Mouse (Mus musculus) adrenal gland, adult 18-20 months (tissue): Measurements from ENCODE around the gene Pak6. TPM values are rescaled to one million over a fixed set of nuclear protein-coding genes. Genes with fewer than 3 reads are reported as not detected.

Experiments used
- DNase-seq, 2 experiments: peaks; one replicate each; pipeline ENCODE4 v3.0.0; 2021 to 2022; ENCODE audit warnings: low spot score in 2 of 2
- total RNA-seq, 2 experiments: library from RNA; stranded (reverse); gene quantifications; 1 replicate in 1 of 2; 2 replicates in 1 of 2; pipeline ENCODE4 v1.2.3; 2021

Gene Pak6
- total RNA-seq, 2 experiments from 2014 or later = 11.5 to 19.4 TPM

DNA sequence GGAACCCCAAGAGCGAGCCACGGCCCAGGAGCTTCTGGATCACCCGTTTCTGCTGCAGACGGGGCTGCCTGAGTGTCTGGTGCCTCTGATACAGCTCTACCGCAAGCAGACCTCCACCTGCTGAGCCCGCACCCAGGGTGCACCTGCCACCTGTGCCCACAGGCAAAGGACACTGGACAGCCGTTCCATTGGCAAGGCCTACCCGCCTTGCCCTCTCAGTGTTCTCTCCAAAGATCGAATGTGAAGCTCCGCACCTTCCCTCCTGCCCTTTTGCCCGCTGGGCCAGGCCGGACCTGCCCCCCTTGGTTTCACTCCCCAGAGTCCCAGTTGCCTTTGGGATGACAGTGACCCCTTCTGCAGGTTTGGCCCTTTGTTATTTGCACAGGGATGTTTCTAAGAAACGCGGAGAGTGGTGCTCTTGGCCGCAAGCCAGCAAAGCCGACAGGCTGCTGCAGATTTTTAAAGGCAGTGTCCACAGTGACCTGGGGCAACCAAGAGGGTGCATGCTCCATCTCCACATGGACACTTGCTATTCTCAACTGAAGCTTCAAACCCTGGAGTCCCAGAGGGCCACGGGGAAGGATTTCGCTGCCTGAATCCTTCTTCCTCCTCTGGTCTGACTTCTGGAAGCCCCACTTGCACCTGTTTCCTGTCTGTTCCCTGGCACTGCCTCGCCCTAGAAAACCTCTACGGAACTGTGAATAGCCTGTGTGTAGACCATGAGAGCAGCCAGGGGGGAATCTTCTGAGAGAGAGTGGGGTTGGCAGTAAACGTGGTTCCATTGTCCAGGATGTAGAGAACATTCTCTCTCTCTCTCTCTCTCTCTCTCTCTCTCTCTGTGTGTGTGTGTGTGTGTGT lies 33.6 kb downstream of the Pak6 start:
- no peak for DNase-seq

DNA sequence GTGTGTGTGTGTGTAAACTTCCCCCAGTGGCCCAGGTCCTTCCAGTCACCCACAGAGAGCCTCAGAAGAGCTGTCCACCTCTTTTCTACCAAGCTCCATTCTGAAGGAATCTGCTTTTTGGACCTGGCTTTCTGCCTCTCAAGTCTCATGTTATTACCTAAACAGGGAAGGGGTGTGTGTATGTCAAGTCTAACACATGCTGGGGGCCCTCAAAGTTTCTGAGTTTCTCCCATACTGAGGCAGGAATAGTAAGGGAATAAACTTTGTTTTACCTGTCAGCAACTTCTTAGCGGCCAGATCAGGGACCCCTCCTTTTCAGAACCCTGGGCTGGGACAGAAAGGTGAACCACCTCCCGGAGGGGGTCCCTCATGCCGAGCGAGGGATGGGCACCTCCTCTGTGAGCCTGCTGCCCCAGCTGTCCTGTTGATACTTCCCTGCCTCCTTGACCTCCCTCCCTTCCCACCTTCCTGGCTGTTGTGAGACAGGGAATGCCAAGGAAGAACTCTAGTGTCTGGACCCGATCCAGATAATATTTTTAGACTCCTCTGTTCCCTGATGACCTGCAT lies 34.3 kb downstream of the Pak6 start:
- DNase-seq = no peak

DNA sequence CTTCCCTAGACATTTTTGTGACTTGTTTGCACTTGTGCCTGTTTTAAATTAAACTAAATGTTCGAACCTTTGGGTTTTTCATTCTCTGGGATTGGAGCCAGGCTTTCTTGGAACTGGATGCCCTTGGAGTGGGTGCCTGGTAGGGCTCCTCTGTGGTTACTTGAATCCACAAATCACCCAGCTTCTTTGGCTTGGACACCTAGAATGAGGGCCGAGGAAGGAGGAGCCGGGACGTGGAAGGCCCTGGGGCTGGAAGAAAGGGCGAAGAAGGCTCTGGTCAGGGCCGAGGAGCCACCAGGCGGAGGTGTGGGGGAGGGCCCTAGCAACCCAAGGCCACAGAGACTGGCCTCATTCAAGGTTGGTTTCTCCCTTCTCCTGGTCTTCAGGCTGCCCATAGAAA lies 34.9 kb downstream of the Pak6 start:
- DNase-seq = no peak

DNA sequence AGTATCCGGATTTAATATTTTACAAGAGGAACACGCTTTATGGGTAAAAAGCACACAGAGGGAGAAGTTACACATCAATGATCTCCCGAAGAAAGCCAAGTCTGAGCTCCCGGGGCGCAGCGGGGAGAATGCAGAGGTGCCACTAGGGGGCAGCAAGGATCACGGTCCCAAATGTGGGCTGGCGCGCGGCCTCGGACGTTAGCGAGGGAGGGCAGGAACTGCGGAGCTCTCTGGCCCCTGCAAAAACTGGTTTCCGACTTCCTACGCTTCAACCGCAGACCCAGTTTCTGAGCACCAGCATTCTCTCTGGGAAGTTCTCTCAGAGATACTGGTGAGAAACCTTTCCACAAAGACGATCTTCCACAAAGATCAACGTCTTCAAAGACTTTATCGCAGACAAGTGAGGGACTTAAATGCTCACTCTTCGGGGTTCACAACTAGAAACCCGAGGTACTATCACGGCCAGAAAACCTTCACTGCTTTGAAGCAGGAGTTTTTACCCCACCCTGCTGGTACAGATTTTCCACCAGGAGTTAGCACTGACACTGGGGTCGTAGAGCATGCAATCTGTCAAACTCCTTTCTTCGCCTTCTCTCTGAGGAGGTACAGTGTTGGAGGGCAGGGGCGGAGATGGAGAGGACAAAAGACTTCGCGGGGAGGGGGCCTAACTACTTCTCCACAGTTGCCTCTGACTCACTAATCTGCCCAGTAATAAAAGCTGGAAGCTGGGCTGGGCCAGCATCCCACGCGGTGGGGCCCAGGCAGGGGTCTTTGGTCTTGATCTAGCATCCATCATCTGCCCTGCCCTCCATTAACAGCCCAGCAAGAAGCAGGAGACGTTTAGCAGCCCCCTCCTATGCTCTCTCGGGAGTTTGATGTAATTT lies 37.3 kb downstream of the Pak6 start:
- DNase-seq = peak; percentile 87 to 88

DNA sequence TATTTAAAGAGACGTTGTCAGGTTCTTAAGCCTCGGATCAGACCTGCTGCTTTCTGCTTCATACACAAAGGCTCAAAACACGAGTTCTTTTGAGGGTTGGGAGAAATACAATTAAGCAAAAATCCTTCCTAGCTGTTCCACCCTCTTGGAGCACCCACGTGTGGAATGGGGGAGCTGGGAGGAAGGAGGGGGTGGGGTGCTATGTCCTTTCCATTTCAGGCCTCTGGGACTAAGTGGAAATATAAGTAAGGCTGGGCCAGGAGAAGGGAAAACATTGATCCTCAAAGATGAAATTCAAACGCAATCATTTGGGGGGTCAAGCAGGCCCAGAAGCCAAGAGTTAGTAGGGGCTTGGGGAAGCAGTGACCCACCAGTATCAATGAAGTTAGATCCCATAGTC lies 38.1 kb downstream of the Pak6 start:
- DNase-seq = no peak

DNA sequence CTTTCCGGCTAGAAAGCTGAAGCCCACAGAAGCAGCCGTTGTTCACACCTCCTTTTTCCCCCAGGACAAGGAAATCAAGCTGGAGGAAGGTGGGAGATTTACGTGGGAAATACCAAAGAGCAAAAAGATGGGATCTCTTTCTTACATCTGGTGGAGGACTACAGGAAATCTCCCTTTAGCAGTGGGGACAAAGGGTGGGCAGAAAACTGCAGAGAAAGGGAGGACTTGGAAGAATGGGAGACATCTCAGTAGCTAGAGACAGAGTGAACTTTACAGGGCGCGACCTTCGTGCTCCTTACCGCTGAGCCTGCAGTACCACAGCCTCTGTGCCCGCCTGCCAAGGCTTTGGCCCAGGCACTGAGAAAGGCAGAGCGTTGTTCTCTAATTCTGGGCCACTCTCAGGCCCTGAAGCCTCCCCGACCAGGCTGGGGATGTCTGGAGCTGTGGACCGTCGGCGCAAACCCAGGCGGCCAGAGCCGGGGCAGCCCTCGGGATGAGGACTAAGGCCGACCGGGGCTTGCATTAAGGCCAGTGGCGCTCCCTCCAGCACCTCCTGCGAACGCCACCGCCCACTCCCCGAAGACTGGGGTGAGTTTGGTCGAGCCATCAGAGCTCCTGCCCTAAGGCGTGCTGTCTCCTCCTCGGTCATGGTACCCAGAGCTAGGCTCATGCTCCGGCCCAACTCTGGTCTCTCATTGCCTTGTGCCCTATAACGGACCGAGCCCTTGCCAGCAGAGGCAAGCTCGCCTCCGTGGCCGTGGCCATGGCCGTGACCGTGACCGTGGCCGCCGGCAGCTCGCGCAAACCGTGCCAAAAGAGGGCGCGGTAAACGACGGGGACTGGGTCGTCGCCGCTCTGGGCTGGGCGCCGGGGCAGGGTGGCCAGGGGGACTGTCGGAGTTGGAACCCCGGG lies 39.1 kb downstream of the Pak6 start:
- DNase-seq = no peak

DNA sequence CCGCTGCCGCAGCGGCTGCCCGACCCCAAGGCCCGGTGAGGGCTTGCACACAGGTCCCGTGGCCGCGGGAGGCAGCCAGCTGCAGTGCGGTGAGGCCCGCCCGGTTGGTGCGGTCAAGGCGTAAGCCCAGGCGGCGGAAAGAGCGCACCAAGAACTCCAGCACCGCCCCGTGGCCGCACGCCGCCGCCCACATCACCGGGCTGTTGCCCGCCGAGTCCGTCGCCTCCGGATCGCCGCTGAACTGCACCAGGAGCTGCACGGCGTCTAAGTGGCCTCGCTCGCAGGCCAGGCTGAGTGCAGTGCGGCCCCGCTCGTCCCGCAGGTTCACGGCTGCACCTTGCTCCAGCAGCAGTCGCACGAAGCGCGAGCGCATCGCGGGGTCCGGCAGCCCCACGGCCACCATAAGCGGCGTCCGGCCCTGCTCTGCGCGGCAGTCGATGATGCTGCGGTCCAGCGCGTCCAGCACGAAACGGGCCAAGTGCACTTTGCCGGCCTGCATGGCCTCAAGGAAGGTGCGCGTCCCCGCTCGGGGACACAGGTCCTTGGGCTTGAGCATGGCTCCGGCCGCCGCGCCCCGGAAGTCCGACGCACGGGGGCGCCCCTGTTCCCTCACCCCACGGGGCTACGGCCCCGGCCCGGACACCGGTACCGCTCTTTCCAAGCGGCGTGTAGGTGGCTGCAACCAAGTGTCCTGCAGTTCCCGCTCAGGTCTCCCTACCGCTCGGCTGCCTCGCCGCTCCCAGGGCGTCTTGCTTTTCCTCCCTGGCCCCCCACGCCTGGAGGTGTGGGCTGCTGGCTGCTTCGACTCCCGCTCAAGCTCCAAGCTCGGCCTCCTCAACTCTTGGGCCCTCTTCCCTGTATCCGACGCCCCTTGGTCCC lies 40.0 kb downstream of the Pak6 start:
- DNase-seq = peak; percentile 61 to 65

DNA sequence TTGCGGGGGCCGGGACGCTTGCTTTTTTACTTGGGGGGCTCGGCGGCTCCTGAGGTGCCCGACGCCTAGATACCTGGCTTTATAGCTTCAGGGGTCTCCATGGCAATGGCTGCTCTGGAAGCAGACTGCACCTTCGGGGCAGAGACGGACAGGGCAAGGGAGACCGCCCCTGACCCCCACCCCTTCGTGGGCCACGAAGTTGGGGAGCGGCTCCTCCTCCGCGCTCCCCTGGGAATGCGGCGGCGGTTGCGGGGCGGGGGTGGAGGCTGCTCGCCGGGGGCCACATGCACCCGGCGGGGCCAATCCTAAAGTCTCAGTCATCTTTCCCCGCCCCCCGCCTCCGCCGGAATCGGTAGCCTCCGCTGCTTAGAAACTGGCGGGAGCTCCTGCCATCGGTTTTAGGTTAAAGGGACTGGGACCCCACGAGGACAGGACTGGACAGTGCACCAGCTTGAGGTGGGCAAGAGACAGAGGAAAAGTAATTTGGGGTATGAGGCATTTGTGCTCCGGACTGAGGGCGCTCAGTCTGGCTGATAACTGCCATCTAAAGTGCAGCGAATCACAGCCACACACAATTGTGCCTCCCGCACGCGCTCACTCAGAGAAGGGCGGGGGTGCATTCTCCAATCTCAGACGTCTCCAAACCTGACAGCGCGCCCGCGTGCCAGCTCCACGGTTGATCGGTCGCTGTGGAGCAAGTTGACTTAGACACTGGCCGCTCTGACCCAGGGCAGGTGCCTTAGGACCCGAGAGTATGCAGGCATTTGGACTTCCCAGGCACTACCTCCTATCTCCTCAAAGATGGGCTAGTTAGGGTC lies 41.0 kb downstream of the Pak6 start, which contains the start of gene Ankrd63:
Gene Ankrd63, minus strand, starts transcription at position 51 of the 818 bp plus-strand sequence.
- DNase-seq = peak; percentile 43 to 48

DNA sequence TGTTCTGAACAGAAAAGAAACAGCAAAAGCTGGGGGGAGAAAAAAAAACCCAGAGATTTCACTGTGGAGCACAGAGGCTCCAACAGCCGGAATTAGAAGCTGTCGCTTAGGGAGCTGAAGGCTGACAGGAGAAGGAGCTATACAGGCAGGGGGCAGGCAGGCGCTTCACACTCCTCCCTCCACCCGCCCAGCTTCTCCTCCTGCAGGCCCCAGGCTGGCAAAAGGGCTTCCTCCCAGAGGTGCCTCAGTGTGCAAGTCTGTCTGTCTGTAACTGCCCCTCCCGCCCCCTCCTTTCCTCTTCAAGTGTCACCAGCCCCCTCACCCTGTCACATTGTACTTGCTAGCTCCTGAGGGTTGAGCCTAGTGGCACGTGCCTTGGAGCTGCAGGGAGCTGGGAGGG lies 43.3 kb downstream of the Pak6 start:
- no peak for DNase-seq

DNA sequence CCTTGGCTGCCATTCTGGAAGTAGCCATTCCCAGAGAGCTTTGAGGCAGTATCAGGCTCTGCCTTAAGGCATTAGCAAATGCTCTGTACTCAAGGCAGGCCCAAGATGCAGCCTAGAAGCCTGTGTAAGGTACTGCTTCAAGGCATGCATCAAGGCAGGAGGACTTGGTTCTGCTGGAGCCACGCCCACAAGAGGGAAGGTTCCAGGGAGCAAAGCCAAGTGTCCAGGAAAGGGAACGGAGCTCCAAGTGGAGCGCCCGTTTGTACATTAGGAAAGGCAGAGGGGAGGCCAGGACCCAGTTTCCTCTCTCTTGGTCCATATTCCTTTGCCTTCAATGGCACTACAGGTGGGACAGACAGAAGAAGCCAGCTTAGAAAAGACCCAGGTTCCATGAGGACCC lies 45.4 kb downstream of the Pak6 start:
- DNase-seq = no peak

DNA sequence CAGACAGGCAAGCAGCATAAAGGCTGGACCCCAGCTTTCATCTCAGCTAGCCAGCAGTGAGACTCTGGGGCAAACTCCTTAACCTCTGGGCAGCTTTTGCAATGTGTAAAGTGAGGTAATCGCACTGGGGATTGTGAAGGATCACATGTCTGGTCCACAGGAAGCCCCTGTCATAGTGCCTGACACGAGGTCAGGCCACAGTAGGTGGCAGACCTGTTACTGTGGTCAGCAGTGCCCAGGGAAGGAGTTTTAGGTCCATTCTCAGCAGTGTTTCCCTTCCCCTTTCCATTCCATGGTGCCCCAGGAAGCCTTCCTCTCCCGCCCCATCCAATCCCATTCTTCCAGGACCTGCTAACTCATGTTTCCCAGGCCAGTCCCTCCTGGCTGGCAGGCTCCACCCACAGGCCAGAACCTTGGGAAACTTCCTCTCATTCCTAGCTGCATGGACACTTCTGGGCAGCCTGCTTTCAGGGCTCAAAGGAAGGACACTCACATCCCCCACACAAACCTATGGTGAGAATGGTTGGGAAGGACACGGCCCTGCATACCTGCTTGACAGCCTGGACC lies 46.6 kb downstream of the Pak6 start:
- no peak for DNase-seq

DNA sequence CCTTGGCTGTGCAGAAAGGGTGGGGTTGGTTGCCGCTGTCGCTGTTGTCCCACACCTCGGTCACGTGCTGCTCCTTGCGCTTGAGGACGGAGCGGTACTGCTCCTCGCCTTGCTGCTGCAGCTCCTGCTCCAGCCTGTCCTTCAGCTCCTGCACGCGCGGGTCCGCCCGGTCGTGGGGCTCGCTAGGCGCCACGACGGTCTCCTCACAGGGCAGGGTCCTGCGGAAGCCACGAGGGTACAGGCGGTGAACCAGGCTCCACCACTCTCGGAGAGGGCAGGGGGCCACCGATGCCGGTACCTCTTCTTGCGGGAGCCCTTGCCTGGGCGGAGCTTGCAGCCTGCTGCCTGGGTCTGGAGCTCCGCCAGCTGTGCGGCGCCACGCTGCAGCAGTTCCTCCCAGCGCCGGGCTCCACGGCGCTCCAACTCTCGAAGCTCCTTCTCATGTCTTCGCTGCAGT lies 48.0 kb downstream of the Pak6 start:
- DNase-seq = peak; percentile 47 to 54

DNA sequence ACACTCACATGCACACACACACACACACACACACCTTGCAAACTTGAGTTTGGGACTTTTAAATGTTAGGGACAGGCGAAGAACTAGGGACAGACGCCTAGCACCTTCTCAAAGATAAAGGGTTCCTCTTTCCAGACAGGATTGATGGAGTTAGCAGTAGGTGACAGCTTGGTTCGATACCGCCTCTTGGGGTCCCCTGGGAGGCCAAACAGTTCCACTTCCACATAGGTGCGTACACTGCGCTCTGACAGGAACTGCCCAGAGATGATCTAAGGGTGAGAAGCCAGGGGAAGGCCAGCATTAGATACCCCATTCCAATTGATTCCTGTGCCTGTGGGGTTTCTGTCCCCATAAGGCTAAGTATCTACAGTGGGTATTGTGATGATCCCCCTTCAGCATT lies 50.5 kb downstream of the Pak6 start:
- DNase-seq = no peak

DNA sequence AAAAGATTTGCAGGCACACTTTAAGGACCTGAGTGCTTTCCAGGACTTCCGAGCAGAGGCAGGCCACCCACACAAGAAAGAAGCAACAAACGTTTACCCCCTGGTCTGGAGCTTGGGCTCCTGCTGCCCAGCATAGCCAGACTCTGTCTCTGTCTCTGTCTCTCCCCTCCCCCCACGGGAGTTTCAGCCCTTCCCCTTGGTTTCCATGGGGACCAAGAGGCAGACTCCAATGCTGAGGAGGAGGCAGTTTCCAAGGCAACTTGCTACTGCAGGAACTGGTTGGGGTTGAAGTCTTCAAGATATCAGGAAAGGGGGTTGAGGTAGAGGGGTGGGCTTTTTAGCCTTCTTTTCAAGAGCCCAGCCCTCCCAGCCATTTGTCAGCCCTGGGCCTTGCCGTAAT lies 51.1 kb downstream of the Pak6 start:
- DNase-seq = no peak

DNA sequence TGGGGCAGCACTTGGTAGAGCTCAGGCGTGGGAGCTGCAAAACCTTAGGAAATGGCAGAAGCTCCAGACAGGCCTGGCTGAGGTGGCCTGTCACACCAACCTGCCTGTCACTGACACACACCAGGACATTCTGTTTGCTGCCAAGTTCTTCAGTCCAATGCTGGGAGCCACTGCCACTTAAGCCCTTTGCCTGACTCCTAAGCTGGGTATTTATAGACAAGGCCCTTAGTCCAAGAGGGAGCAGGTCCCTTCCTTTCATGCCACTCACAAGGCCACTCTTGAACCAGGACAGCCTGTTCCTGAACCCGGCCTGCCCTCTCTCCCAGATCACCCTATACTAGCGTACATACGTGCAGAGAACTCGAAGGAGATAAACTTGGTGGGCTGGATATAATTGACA lies 53.6 kb downstream of the Pak6 start:
- DNase-seq = no peak

DNA sequence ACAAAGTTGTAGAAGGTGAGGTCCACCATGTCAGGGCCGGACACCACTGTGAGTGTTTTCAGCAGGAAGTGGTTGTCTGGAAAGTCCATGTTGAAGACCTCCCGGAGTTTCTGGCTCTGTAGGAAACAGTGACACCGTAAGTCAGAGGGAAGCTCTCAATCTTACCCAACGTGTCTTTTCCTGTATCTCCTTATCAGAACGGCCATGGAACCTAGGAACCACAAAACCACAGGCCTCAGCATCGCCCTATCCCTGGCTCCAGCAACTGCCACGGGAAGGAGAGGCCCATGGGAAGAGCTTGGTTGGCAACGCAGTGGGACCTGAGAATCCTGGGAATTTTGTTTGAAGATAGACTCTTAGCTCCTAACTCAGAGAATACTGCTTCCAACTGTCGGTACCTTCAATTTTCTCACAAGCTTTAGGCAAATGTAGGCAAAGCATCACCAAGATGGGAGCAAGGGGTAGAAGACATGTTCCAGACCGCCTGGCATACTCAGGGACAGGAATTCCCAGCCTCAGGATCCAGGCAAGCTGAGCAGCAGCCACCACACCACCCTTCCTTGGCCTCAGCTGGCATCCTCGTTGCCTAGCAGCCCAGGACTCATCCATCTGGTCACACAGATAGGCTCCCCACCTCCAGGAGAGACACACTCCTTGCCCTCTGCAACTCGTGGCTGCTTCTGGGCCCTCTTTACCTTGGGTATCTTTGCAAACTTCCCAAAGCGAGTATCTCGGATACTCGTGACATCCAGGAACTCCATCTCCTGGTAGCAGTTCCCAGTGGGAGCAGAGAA lies 60.8 kb downstream of the Pak6 start:
- DNase-seq = no peak

DNA sequence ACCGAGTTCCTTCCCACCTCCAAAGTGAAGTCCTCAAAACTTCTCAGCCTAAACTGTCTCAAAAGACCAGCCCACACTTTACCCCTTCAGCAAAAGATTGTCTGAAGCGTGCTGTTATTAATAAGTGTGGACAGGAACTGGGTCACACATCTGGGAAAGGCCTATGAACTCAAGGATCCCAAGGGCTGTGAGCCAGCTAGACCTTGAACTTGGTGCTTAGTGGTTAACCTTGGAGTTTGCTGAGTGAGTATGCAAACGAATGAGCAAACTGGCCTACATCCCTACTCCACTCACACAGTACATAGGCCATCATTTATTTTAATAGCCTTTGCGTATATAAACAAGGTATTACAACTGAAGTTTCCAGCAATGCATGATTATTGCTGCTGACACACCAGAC lies 62.4 kb downstream of the Pak6 start:
- peak in 1 of 2 experiments; percentile 39 for DNase-seq

DNA sequence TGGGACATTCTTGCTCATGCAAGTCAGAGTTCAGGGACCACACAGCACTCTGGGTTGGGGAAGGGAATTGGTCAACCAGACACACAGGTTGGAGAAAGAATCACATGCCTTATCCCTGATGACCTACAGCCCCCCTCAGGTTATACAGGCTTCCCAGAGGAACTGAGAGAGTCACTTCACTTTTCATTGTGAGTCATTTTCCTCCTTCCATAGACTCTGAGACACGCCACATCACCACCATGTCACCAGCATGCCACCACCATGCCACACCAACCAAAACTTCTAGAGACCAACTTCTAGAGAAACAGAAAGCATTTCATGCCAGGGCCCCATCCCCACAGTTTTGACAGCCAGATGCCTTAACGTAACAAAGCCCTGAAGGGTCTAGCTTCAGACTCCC lies 63.8 kb downstream of the Pak6 start:
- no peak for DNase-seq
